Mouse (Mus musculus): ENCODE measurements around the gene Akr1c19.

Akr1c19 gene

DNA sequence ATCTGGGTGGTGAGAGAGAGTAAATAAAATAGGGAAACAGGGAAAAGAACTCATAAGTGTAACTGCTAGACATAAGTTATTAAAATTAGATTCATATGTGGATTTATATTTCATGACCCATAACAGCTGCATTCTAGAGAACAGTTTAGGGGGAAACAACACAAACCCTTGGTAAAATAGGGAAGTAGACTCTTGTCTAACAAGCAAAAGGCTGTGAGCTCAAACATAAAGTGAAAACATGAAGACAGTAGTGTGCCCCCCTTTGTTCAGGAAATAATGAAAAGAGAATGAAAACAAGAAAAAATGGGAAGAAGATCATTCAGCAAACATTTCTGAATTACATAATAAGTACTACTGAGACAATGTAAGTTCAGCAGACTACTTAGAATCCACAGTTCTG, 42.4 kb downstream of the Akr1c19 start:
- DNase-seq (ENCODE audit: low spot score): no peak

DNA sequence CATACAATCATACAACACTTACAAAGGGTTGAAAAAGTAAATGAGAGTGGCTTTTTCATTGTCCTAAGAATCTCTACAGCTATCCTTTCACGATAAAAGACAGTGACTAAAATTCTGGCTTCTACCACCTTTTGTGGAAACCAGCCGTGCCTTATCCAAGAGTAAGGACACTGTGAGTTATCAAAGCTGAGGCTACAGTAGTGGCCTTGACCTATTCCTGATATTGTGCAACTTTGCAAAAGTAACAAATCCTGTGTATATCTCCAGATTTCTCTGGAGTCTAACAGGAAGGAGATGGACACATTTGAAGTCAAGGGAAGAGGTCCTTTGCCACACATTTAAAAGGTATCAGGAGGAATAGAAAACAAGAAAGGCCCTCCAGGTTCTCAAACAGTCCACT, 49.0 kb downstream of the Akr1c19 start:
- no peak for DNase-seq (ENCODE audit: low spot score)

DNA sequence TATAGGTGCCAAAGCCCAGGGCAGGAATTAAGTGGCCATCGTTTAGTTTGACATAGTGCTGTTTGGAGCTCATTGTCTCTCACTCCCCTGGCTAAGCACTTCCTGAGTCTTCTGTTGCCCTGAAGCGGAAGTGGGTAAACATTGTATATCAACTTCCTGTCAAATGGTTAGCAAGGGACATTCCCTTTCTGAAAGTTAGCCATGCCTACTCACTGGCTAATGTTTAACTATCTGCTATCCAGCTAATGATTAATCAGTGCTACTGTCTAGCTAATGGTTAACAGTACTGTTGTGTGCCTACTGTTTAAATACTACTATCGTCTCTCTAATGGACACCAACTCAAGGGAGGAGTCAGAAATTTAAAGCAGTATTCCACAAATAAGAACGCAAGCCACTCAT, 50.8 kb downstream of the Akr1c19 start, which contains the start of gene Akr1c12:
Akr1c12 (minus strand) TSS at position 150 of the 400 bp plus-strand sequence.
- no peak for DNase-seq (ENCODE audit: low spot score)

DNA sequence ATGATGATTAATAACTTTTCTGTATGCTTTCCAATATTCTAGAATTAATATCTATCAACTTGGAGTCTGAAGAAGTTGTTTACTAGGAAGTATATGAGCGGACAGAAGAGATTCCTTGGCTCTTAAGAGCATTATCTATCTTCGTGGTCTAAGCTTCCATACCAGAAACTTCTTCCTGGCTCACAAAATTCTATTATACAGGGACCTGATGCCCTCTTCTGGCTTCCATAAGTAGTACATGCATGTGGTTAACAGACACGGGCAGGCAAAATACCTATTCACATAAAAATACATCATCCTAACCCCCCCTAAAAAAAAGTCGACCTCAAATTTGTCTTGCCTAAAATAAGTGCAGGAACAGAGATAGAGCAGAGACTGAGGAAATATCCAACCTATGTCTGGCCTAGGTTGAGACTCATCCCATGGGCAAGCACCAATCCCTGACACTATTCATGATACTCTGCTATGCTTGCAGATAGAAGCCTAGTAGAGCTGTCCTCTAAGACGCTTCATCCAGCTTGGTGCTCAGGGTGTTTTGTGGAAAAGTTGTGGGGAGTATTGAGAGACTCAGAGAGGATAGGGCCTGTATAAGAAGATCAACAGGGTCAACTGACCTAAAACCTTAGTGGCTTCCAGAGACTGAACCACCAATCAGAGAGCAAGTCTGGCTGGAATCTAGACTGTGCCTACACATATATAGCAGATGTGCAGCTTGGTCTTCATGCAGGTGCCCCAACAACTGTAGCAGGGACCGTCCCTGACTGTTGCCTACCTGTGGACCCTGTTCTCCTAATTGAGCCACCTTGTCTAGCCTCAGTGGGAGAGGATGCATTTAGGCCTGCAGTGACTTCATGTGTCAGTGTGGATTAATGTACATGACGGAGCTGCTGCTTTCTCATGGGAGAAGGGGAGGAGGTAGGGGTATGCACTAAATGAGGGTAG, 53.2 kb downstream of the Akr1c19 start:
- peak; percentile 42 for DNase-seq (ENCODE audit: low spot score)

DNA sequence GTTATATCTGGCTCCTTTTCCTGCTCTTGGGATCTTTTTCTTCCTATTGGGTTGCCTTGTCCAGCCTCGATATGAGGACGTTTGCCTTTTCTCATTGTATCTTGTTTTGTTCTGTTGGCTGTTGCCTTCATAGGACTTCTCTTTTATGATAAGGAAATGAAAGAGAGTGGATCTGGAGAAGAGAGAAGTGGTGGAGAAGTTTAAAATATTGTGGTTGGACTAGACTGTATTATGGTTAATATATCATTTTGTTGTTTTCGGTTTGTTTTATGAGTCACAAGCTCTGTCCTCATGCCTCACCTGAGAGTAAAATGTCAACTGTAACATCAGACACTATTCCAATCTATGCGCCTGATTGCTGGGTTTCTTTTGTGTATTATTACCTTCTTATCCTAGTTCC, 68.5 kb downstream of the Akr1c19 start:
- DNase-seq (ENCODE audit: low spot score): no peak
